Mouse (Mus musculus) testis, adult 2 months (tissue): ENCODE measurements at regions not wholly inside any gene's neighbourhood (a gene's known extent, or its start where the extent isn't known, plus 50 kb on each side); places are given as distances from the start of the nearest gene placed in this dataset.

Experiments
- CTCF ChIP-seq: fragments of 200-500 bp; IDR thresholded peaks from 2 replicates; pipeline ENCODE4 v1.5.1; 2012; ENCODE audit warnings: low read depth, mild to moderate bottlenecking, inconsistent platforms, low read length, moderate library complexity; ENCODE audit not compliant: control insufficient read depth, insufficient read depth, insufficient replicate concordance
- POLR2A ChIP-seq: fragments of 200-500 bp; IDR thresholded peaks from 2 replicates; pipeline ENCODE4 v1.6.1; 2012; ENCODE audit warnings: low read depth, mild to moderate bottlenecking, inconsistent platforms, low read length, moderate library complexity; ENCODE audit not compliant: control insufficient read depth

- TF ChIP-seq CTCF = no peak
- TF ChIP-seq POLR2A = no peak
These were observed 124.3 kb upstream of the Tsc22d1 start for GRCm38 (mm10) chr14:76290401-76291018.
